Mouse (Mus musculus) layer of hippocampus, adult 9-11 months (tissue): ENCODE results near the gene Irs2.
A peak's percentile ranks its signal among the peaks of the same experiment; 100 is the strongest.

Experiments used
- DNase-seq: peaks from one replicate; pipeline ENCODE4 v3.0.0; 2022

Irs2 gene

GRCm38 (mm10) chr8:10945939-10946740 lies 62.1 kb downstream of the Irs2 start:
- DNase-seq, result peak; percentile 74

GRCm38 (mm10) chr8:10945490-10945889 lies 62.8 kb downstream of the Irs2 start:
- DNase-seq, result no peak

GRCm38 (mm10) chr8:10943314-10944060 lies 64.8 kb downstream of the Irs2 start:
- no peak for DNase-seq

GRCm38 (mm10) chr8:10939883-10940282 lies 68.4 kb downstream of the Irs2 start:
- DNase-seq, result no peak

GRCm38 (mm10) chr8:10939210-10939782 lies 69.0 kb downstream of the Irs2 start:
- no peak for DNase-seq

- no peak for DNase-seq
Measured at GRCm38 (mm10) chr8:10938284-10938683, 70.0 kb downstream of the Irs2 start.

- no peak for DNase-seq
Measured at GRCm38 (mm10) chr8:10936646-10937045, 71.6 kb downstream of the Irs2 start.

GRCm38 (mm10) chr8:10935231-10935630 lies 73.0 kb downstream of the Irs2 start:
- DNase-seq, result no peak
